Mouse (Mus musculus) gastrocnemius, postnatal 36 days (tissue): ENCODE data around the gene C3ar1. TPM values are rescaled to one million over a fixed set of nuclear protein-coding genes. Genes with fewer than 3 reads are reported as not detected.

Source experiments
- DNase-seq, 2 experiments: peaks; one replicate each; pipeline ENCODE4 v3.0.0; 2022
- intact Hi-C: fragments of 180-260 bp; cut with DNase I; formaldehyde crosslinking; loops from one replicate; pipeline ENCODE4 v1.15.1; 2025
- total RNA-seq, 2 experiments: library from RNA; stranded (reverse); gene quantifications; 2 replicates each; pipeline ENCODE4 v1.2.3; 2021

Gene C3ar1
- total RNA-seq, 2 experiments from 2014 or later = 0.54 to 0.81 TPM

GRCm38 (mm10) chr6:122832880-122833279 lies 23.1 kb downstream of the C3ar1 start:
- DNase-seq = no peak
- intact Hi-C loops = loop anchor here (5.0 kb wide), 1 partner anchor 39 kb away; the partner anchor contains the start of gene Necap1

DNA sequence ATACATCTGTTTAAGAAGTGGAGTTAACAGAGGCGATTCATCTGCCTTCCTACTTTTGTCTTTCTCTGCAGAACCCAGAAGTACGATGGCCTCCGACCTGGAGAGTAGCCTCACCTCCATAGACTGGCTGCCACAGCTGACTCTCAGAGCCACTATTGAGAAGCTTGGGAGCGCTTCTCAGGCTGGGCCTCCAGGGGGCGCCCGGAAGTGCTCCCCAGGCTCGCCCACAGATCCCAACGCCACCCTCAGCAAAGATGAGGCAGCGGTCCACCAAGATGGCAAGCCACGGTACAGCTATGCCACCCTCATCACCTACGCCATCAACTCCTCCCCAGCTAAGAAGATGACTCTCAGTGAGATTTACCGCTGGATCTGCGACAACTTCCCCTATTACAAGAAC lies 27.9 kb downstream of the C3ar1 start:
- no peak for DNase-seq
- intact Hi-C loops = no loop called here

GRCm38 (mm10) chr6:122825923-122826742 lies 29.8 kb downstream of the C3ar1 start:
- peak; percentile 29 to 36 for DNase-seq
- intact Hi-C loops = no loop called here

GRCm38 (mm10) chr6:122825166-122825565 lies 30.8 kb downstream of the C3ar1 start:
- DNase-seq = no peak
- intact Hi-C loops = no loop called here

GRCm38 (mm10) chr6:122824086-122824485 lies 31.9 kb downstream of the C3ar1 start:
- DNase-seq = peak in 1 of 2 experiments; percentile 42
- intact Hi-C loops = no loop called here

- no peak for DNase-seq
Measured at GRCm38 (mm10) chr6:122821822-122822221, 34.1 kb downstream of the C3ar1 start.

DNA sequence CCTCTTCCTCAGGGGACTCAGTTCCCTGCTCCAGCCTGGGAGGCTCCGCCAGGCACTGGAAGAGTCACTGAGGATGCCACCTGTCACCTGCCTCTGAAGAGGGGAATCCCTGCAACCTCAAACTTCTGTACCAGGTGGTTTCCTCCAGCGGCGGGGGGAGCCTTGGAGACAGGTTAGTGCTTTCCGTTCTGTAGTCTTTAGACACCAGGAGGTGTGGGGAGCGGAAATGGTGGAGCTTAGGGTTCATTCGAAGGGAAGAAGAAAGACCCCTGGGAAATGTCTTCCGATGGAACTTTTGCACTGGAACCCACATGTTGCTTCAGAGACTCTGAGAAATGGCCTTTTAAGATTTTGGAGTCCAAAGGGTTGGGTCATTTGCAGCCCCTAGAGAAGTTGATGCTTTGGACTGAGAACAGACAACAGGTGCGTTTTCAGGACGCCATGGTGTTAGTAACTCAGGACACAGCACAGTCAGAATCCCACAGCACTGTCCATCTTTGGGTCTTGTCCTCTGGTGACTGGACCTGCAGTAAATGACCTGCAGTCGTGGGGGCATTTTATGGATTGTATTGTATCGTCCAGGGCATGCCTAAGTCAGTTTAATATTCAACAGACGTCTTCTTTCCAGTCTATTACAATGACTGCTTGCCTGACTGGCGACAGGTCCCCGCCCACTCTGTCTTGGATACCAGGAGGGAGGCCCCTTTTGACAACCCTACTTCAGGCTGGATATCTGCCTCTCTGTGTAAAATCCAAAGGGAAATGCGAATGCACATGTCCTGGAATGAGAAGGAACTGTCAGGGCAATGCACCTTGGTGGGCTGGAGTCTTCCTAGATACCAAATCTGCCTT lies 34.9 kb downstream of the C3ar1 start:
- intact Hi-C loops = no loop called here
- DNase-seq = no peak

More at GRCm38 (mm10) chr6:122821822-122822221, 34.1 kb downstream of the C3ar1 start:
- intact Hi-C loops = no loop called here

GRCm38 (mm10) chr6:122820071-122820798 lies 35.7 kb downstream of the C3ar1 start:
- intact Hi-C loops = no loop called here
- DNase-seq = no peak

DNA sequence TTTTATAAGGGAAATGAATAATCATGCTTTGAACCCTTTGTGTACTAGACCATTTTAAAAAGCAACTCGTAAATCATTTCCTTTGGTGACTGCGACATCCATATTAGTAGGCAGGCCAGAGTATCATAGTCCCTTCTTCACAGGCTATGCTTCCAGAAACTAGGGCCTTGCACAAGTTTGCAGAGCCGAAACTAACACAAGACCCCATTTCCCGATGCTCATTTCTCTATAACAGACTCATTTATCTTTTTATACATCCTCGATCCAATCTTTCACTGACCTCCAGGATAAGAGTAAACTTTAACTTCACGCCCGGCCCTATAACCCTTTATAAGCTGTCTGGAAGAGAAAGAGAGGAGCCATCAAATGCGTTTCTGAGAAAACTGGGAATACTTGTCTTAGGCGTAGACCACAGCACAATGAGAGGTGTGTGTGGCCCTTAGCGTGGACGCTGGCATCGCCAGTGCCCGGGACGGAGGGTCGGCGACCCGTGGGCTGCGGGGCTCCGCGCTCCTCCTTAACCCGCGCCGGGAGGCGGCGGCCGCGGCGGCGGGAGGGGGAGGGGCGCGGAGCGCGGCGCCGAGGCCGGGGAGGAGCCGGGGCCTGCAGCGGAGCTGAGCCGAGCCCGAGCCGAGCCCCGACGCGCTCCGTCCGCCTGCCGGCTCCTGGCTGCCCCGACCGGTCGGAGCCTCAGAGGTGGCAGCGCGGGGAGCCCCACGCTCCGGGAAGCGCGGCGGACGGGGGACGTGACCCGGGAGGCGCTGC lies 36.5 kb downstream of the C3ar1 start, which contains the start of gene Foxj2:
Gene Foxj2 (plus strand): TSS at position 609 of the 765 bp plus-strand sequence.
- intact Hi-C loops = loop anchor here (10.0 kb wide), 1 partner anchor 515 kb away; the partner anchor contains the start of gene M6pr
- DNase-seq = peak; percentile 62 to 75

- intact Hi-C loops = loop anchor here (10.0 kb wide), 1 partner anchor 509 kb away; the partner anchor contains the start of gene M6pr
- DNase-seq = no peak
Measured at GRCm38 (mm10) chr6:122813640-122814039, 42.3 kb downstream of the C3ar1 start.

DNA sequence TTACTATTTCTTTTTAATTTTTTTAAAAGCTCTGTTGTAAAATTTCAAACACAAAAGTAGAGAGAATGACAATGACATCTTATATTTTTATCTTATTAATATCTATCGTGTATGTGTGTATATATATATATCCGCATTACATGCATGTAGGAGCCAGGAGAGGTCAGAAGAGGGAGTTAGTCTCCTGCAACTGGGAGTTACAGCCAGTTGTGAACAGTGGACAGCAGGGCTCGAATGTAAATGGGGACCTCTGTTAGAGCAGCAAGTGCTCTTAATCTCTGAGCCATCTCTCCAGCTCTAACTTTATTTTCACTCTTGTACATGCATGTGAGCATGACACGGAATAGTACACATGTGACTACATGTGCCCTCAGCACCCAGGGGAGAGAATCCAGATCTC lies 43.2 kb downstream of the C3ar1 start:
- DNase-seq = no peak
- intact Hi-C loops = loop anchor here (10.0 kb wide), 1 partner anchor 508 kb away; the partner anchor contains the start of gene M6pr

- intact Hi-C loops = loop anchor here (10.0 kb wide), 1 partner anchor 507 kb away; the partner anchor contains the start of gene M6pr
- DNase-seq = no peak
Measured at GRCm38 (mm10) chr6:122811771-122812600, 44.0 kb downstream of the C3ar1 start.

DNA sequence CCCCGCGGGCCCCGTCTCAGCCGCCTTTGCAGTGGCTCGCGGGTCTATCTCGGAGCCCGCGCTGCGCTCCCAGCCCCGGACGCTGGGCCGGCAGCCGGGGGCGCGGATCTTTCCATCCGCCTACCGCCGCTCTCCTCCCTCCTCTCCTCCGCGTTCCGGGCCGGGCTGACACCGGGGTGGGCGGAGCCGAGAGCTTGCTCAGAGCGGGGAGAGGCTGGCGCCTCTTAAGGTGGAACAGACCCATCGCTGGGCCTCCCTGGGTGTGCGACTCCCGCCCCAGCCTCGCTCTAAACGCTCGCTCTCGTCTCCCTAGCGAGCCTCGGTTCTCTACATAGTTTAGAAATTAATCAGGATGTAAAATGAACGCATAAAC lies 44.7 kb downstream of the C3ar1 start:
- intact Hi-C loops = loop anchor here (10.0 kb wide), 1 partner anchor 506 kb away; the partner anchor contains the start of gene M6pr
- DNase-seq = peak; percentile 88 to 94

GRCm38 (mm10) chr6:122810615-122811279 lies 45.2 kb downstream of the C3ar1 start:
- DNase-seq = peak; percentile 91 to 96
- intact Hi-C loops = loop anchor here (10.0 kb wide), 1 partner anchor 506 kb away; the partner anchor contains the start of gene M6pr

- no peak for DNase-seq
- intact Hi-C loops = loop anchor here (10.0 kb wide), 1 partner anchor 505 kb away; the partner anchor contains the start of gene M6pr
Measured at GRCm38 (mm10) chr6:122810022-122810614, 45.8 kb downstream of the C3ar1 start.

GRCm38 (mm10) chr6:122804418-122804817 lies 51.5 kb downstream of the C3ar1 start:
- DNase-seq = peak; percentile 44 to 74
- intact Hi-C loops = no loop called here

DNA sequence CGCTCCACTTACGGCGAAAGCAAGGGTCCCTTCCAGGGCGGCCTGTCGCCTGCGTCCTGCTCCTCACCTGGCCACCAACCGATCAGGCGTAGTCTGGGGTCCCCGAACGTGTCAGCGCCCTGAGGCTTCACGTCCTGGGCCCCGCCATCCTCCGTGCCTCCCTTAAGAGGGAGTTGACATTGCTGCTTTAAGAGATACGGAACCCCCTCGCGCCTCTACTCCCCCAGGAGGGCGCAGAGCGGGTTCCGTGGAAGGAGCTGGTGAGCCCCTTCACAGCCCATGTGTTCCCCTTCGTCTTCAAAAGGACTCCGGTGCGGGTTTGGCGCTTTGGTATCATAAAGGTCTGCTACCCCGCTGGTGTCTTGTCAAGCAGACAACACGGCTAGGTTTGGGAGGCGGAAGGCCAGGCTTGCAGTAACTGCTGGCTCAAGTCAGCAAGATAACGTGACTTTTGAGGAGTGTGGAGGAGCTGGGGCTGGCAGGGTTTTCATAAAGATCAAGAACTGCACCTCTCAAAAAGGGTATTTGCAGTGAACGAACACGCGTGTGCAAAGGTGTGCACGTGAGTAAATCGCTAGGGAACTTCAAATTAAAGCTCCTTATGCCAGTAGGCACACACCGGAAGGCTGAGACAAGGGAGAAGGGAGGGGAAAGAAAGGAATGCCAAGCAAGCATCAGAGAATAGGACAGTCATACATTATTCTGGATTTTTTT lies 54.0 kb downstream of the C3ar1 start:
- intact Hi-C loops = no loop called here

More for the DNA sequence above, 54.0 kb downstream of the C3ar1 start:
- peak in 1 of 2 experiments; percentile 38 for DNase-seq
